Mouse (Mus musculus) natural killer cell, adult 2 months (primary cell): Measurements from ENCODE around the gene Supt7l.
"Not testable (repeated sequence)": the region's sequence is repeated elsewhere in the genome, so short reads cannot be mapped to it uniquely, and the experiment has no call there.

Experiments
- DNase-seq, 2 experiments: peaks; one replicate each; pipeline ENCODE4 v3.0.0; 2022; ENCODE audit warnings: low spot score in 2 of 2

The Supt7l gene

DNA sequence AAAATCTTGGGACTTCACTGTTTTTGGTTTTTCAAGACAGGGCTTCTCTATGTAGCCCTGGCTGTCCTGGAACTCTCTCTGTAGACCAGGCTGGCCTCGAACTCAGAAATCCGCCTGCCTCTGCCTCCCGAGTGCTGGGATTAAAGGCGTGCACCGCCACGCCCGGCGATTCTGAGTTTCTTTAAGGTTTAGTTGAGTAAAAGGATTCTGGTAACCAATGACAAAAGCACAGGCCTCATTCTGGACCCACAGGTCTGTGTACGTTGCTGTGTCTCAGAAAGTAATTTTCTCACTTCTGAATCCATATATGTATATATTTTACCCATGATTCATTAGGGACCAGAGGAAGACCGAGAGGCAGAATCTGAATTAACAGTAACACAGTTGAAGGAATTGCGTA is at the start of gene Supt7l:
Gene Supt7l, minus strand, starts transcription at position 101 of the 400 bp plus-strand sequence.
- DNase-seq = not testable (repeated sequence)

GRCm38 (mm10) chr5:31576539-31576975 is 49.0 kb upstream of the Supt7l start:
- DNase-seq = peak; percentile 81 to 87

DNA sequence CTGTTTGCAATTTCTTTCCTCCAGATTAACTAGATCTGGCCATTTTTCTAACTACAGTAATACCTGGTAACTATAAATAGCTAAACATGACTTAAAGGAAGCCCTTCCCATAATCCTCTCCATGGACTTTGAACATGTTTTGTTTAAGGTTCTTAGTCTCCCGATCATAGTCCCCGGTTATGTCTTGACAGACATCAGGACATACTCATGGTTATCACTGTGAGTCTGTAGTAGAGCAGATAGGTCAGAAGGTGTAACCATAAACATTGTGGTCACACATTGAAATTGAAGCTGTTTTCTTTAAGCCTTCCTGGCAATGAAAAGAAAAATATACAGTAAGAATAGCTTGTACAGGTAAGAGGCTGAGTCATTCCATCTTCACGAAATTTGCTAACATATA is 46.1 kb upstream of the Supt7l start:
- no peak for DNase-seq

GRCm38 (mm10) chr5:31571023-31571608 is 43.5 kb upstream of the Supt7l start:
- DNase-seq = peak; percentile 22 to 35

DNA sequence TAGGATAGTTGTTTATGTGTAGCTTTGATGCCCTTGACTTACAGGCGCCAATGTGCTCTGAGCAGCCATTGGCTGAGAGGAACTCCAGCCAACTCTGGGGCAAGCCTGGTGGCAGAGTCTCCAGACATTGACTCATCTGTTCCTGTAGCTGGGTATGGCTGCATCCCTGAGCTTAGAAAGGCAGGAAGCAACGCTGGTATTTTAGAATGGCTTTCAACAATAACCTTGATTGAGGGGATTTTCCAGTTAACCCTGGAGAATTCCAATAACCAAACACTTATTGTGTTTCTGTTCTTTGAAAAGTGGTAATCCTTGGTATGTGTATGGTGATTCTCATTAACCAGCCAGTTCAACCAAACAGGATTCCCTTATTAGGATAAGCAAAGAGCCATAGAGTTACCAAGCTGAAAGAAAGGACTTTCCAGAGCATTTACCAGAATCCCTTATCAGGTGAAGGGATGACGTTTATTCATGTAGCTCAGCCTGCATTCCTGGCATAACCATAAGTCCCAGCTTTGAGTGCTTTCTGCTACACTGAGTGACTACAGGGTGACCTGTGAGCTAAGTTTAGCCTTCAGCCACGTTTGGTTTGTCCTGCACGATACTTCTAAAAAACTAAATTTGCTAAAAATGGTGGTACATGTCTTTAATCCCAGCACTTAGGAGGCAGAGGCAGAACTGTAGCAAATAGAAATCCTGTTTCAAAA is 40.5 kb upstream of the Supt7l start:
- no peak for DNase-seq

DNA sequence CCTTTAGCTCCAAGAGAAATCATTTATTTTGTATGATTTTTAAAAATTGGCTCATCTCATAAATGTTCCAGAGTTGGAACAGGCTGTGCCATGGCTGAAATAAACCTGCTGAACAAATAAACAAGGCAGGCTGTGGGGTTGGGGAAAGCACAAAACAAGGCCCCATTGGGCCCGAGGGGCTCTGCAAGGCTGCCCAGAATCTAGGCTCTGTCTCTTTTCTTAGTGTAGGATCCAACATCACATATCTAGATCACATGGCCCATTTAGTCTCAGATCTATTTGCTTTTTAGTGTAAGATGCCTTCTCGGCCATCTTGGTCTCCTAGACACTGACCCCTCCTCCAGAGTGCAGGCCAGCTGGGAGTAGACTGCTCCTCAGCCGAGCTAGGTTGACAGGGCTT is 38.9 kb upstream of the Supt7l start:
- DNase-seq = no peak

GRCm38 (mm10) chr5:31566026-31566425 is 38.4 kb upstream of the Supt7l start:
- DNase-seq = no peak

GRCm38 (mm10) chr5:31564976-31565375 is 37.4 kb upstream of the Supt7l start:
- DNase-seq = no peak

DNA sequence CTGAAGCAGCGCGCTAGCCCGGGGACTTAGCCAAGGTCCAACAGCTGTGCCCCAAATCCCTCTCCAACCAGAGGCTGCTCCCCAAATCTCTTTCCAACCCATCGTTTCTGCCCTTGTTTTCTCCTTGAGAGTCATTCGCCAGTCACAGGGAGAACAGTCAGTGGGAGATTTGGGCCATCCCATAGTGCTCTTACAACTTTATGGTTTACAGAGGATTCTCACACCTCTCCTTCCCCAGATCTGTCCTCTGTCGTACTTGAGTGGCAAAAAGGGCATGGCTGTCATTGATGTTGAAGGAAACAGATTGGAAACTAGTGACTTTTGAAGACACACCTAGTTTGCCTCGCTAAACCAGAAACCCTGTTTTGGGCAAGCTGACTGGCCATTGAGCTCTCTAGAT is 36.3 kb upstream of the Supt7l start:
- DNase-seq = no peak

DNA sequence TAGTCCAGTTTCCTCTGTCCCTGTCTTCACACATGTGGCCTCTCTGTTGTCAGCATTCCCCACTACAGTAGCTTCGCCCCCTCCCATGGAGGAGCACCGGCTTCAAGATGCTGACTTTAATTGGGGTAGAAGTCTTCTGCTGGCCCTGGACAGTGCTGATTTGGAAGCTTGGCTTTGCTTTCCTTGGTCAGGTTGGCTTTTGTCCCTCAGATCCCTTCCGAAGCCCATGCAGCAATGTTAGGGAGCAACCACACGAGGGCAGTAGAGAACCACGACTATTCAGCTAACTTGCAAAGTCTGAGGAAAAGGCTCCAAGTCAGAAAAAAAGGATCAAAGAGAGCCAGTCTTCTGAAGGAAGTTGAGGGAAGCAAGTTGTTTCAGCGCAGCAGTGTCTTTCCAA is 35.9 kb upstream of the Supt7l start:
- peak; percentile 32 to 54 for DNase-seq

DNA sequence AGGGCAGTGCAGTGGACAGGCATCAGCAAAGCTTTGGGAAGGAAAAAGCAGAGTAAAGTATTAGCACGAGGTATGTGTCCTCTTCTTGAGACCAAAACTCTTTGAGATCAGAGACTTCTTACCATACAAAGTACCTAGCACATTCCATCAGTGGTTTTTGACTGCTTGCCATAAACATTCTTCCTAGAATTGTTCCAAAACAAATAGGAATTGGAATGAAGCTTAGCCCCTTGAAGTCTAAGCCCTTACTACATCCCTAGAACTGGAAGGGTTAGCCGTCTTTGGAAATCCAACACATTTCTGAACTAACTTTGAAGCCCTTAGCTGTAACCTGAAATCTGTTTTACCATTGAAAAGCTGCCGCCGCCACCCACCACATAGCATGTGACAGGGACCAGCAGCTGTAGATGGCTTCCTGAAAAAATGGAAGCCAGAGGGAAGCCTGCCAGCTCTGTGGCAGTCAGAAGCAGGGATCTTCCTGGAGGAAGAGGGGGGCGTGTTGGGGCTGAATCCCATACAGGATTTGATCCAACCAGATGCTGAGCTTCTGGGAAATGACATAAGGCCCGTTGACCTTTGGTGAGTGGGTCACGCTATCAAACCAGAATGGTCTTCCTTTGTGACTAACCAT is 34.5 kb upstream of the Supt7l start:
- DNase-seq = no peak

DNA sequence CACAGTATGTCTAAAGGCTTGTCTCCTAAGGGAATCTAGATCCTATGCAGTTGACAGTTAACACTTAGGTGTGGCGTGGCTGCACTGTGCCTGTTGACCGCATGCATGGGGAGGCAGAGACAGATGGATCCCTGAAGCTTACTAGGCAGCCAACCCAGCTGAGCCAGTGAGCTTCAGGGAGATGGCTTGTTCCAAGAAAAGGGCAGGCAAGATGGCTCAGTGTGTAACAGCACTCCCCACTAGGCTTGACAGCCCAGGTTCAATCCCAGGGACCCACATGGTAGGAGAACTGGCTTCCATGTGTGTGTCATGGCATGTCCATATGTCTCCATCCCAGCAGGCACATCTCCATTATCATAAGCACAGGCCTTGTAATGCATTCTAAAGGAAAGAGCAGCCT is 32.7 kb upstream of the Supt7l start:
- DNase-seq = no peak

GRCm38 (mm10) chr5:31559401-31559800 is 31.8 kb upstream of the Supt7l start:
- no peak for DNase-seq

GRCm38 (mm10) chr5:31535228-31535627 is 7.6 kb upstream of the Supt7l start:
- no peak for DNase-seq

- DNase-seq = no peak
Measured at GRCm38 (mm10) chr5:31528560-31528959, 953 bp upstream of the Supt7l start.

DNA sequence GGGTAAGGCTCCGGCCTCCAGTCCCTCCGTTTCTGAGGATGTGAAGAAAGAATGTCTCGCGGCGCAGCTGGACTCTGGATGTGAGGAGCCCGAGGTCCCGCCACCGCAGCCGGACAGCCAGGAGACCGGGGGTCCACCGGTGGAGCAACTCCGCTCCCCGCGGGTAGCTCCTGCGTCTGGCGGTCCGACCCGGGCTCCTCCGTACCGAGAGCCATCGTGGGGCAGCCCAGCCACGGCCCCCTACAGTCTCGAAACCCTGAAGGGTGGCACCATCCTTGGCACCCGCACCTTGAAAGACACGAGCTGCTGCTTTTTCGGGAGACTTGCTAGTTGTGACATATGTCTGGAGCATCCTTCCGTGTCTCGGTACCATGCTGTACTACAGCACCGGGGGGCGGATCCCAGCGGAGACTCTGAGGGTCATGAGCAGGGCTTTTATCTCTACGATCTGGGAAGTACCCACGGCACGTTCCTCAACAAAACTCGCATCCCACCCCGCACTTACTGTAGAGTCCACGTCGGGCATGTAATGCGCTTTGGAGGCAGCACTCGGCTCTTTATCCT is 408 bp downstream of the Supt7l start:
- no peak for DNase-seq

DNA sequence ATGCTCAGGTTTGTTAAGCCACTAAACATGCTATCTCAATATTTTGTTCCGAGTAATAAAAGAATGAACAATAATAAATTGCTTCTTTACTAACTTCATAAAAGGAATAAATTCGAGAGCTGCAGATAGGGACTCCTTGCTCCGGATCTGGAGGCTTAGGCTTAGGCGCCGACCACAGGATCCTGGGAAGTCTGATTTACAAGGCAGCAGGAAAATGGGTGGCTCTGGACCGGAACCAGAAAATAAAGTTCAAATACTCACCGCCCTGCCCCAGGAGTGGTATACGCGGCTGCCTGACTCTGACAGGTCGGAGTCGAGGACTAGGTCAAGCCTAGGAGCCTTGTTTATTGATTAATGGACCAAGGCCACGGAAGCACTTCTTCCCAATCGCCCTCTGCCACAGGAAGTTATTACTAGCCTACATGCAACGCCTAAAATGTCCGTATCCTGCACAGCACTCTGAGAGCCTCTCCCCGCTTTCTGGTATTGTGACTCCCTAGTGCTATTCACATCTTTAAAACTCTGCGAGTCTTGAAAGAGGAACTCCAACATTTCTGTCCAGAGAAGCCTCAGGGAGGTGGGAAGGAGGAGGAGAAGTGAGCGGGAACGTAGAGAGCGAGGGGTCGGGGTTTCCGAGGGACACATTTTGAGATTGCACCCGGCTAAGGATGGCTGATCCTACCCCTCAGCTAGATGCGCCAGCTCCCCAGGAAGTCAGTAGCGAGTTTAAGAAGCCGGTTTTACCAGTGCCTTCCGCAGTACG is 1.1 kb downstream of the Supt7l start, which contains the start of gene Slc4a1ap:
Gene Slc4a1ap, plus strand, starts transcription at position 642 of the 763 bp plus-strand sequence.
- DNase-seq = peak; percentile 82 to 83

DNA sequence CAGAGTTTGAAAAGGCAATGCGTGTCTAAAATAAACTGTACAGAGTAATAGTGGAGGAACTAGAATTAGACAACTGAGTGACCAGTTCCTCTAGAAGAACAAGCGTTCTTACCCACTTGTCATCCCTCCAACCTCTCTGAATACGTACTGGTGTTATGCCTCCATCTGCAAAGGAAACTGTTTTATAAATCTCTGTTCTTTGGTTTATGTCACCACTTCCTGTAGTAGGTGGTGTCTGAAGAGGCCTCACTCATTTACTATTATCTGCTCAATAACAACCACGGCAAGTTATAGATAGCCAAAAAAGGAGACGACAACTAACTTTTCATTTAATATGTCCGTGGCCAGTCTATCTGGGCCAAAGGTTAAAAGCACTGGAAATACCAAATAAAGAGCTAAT is 7.1 kb downstream of the Supt7l start:
- no peak for DNase-seq

GRCm38 (mm10) chr5:31512481-31512880 is 15.1 kb downstream of the Supt7l start:
- no peak for DNase-seq

DNA sequence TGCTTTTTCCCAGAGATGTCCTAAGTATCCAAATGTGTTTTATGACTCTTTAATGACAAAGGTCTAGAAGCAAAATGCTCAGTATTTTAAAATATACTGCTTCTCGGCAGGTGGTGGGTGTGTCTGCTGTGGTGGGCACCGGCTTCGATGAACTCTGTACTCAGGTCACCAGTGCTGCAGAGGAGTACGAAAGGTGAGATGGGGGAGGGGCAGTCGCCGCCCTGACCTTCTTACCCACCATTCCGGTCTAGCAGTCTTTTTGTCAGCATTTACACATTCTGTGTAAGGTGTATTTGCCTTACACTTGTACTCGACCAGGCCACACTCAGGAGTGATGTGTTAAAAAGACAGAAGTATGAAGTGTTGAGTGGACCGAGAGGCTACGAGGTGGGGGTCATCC is 22.8 kb downstream of the Supt7l start:
- DNase-seq = no peak

DNA sequence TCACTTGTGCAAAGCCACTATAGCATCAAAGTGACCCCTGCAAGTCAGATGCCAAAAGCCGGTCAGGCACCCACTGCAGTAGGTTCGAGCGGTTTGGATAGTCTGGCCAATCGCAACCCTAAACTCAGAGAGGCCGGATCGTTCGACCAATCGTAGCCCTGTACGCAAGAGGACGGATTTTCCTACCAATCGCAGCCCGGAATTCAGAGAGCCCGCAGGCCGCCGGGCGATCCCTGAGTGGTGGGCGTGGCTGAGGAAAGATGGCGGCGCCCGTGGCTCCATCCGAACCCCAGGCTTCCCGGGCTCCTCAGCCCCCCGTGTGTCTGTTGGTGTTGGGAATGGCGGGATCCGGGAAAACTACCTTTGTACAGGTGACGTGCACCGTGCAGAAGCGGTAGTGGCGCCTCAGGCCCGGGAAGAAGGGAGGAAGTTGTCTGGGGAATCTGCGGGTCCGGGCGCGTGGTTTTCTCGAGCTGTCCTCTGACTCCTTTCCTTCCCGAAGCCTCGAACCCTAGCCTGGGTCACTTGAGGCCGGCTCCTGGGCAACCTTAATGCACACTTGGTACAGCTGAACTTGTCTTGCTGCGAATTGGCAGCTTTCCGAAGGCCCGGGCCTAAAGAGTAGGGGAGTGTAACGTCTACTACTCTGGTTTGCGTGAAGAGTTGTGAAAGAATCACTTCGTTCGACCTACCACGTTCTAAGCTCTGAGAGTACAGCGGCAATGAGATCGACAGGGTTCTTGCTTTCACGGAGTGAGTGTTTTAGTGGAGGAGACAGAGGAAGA is 32.9 kb downstream of the Supt7l start, which contains the start of gene Gpn1:
Gene Gpn1, plus strand, starts transcription at position 229 of the 785 bp plus-strand sequence.
- peak; percentile 82 to 84 for DNase-seq
